Mouse (Mus musculus) embryonic facial prominence, embryonic 13.5 days (tissue): ENCODE data around the gene Pnisr. TPM values are rescaled to one million over a fixed set of nuclear protein-coding genes. Genes with fewer than 3 reads are reported as not detected.

Experiments
- ATAC-seq: fragments of 200-750 bp; cut with Nextera tagmentation; 2 replicates; pipeline ENCODE4 v1.8.0; 2017; ENCODE audit warnings: low read depth; ENCODE audit not compliant: insufficient number of reproducible peaks, insufficient read depth, low FRiP score, low TSS enrichment
- H3K27ac ChIP-seq: fragments of 300-500 bp; sonication (generic); 2 replicates; pipeline ENCODE4 v1.5.1; 2015; ENCODE audit warnings: moderate library complexity, mild to moderate bottlenecking, inconsistent platforms
- H3K27me3 ChIP-seq: fragments of 300-500 bp; sonication (generic); 2 replicates; pipeline ENCODE4 v1.6.1; 2015; ENCODE audit warnings: mild to moderate bottlenecking, inconsistent platforms
- H3K36me3 ChIP-seq: fragments of 300-500 bp; sonication (generic); 2 replicates; pipeline ENCODE4 v1.6.1; 2015; ENCODE audit warnings: mild to moderate bottlenecking, inconsistent platforms
- H3K4me1 ChIP-seq: fragments of 300-500 bp; sonication (generic); 2 replicates; pipeline ENCODE4 v1.6.1; 2015; ENCODE audit warnings: inconsistent platforms
- H3K4me2 ChIP-seq: fragments of 300-500 bp; sonication (generic); 2 replicates; pipeline ENCODE4 v1.6.1; 2015; ENCODE audit warnings: moderate library complexity, mild to moderate bottlenecking, inconsistent platforms
- H3K4me3 ChIP-seq: fragments of 300-500 bp; sonication (generic); 2 replicates; pipeline ENCODE4 v1.5.1; 2015; ENCODE audit warnings: mild to moderate bottlenecking, inconsistent platforms
- H3K9ac ChIP-seq: fragments of 300-500 bp; sonication (generic); 2 replicates; pipeline ENCODE4 v1.6.1; 2015; ENCODE audit warnings: mild to moderate bottlenecking, inconsistent platforms
- H3K9me3 ChIP-seq: fragments of 300-500 bp; sonication (generic); 2 replicates; pipeline ENCODE4 v1.6.1; 2016; ENCODE audit warnings: inconsistent platforms
- WGBS: fragments of 180-500 bp; shearing (Covaris S2); methylation state at CpG from one replicate; pipeline ENCODE4 v1.1.7; 2015; ENCODE audit warnings: mixed read lengths; 5-methylcytosine and 5-hydroxymethylcytosine counted together
- polyA plus RNA-seq: library from polyadenylated mRNA; unstranded; fragments of >200 nt; fragmentation: Nextera tagmentation; extraction: Ambion mirVana; gene quantifications from 2 replicates; pipeline ENCODE4 v1.2.1, GENCODE M21; 2015

Gene Pnisr
- polyA plus RNA-seq, 1 experiment from 2014 or later: 192 TPM

DNA sequence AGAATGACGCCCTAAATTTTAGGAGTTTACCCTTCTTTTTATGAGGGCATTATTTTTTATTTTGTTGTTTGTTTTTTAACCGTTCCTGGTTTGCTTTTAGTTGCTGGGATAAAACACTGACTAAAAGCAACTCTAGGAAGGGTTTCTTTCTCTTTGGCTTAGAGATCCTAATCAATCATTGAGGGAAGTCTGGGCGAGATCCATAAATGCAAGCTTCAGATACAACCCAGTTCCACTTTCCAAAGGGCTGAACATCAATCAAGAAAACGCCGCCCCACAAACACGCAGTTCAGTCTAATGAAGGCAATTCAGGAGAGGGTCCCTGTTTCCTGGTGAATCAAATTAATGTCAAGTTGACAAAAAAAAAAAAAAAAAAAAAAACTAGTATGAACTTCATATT is 31.4 kb downstream of the Pnisr start:
- H3K27ac ChIP-seq: no peak overlapping the region; the same call in 1 of the 2 replicates
- no peaks in the 10 kb centered on the region for H3K27me3 ChIP-seq
- WGBS: 31% methylated on average over 6 of the region's 6 CpGs
- peaks cover 7% of the 10 kb centered on the region; the same call in 1 of the 2 replicates for H3K4me1 ChIP-seq
- peak overlapping the region; percentile 64 for H3K4me2 ChIP-seq
- peaks cover 20% of the 10 kb centered on the region for H3K36me3 ChIP-seq
- peak overlapping the region; percentile 21; the same call in 1 of the 2 replicates for H3K9ac ChIP-seq
- peak overlapping the region; percentile 71 for H3K4me3 ChIP-seq
- H3K9me3 ChIP-seq: no peaks in the 10 kb centered on the region
- no peak for ATAC-seq

DNA sequence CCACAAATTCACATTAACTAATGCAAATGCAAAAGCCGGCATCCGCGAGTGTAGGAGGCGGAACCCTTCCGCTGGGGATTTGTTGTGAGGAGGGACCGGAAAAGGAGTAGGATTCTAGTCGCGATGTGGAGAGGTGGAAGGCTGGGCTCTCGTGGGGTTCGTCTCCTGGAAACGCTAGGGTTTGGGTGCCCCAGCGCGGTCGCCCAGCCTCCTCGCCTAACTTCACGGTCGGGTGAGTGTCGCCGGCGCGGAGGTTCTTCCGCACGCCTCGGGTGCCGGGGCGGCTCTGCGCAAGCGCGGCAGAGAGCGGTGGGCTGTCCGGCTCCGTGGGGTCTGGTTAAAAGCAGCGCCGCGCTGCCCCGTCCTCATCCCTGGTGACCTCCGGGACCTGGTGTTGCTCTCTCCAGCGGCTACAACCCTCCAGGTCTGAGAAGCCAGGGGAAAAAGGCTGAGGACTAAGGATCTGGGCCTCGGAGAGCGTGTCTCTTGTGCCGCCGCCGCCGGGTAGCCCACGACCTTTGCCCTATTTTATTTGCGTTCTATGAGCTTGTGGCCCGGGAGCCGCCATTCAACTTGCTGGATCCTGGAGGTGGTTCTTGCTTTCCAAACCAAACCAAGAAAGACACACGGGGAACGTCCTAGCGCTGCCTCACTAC is 32.3 kb downstream of the Pnisr start, which contains the start of gene Coq3:
Gene Coq3 (plus strand): TSS at position 109 of the 656 bp plus-strand sequence.
- WGBS: under 1% methylated on average over 51 of the region's 51 CpGs
- peak within 1 kb of the TSS; percentile 71 for H3K4me3 ChIP-seq

DNA sequence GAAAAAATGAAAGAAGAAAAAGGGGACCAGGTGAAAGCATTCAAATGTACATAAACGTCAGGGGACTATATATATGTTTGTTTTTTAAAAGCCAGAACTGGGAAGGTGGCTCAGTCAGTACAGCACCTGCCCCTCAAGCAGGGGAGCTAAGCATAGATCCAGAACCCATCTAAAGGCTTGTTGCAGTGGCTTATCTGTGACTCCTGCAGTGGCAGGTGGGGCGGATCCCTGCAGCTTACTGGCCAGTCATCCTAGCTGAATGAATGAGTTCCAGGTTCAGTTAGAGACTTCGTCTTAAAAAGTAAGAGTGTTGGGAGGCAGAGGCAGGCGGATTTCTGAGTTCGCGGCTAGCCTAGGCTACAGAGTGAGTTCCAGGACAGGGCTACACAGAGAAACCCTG is 35.4 kb downstream of the Pnisr start:
- H3K9me3 ChIP-seq: no peaks in the 10 kb centered on the region

More for the DNA sequence above, 32.3 kb downstream of the Pnisr start, which contains the start of gene Coq3:
- no peaks in the 10 kb centered on the region for H3K9me3 ChIP-seq
- peak within 1 kb of the TSS; percentile 64 for H3K4me2 ChIP-seq
- H3K27ac ChIP-seq: peak within 1 kb of the TSS; percentile 96
- ATAC-seq: peak; percentile 88
- H3K36me3 ChIP-seq: peaks cover 13% of the 10 kb centered on the region
- peaks cover 7% of the 10 kb centered on the region; the same call in 1 of the 2 replicates for H3K4me1 ChIP-seq
- peak within 1 kb of the TSS; percentile 85 for H3K9ac ChIP-seq
- no peaks in the 10 kb centered on the region for H3K27me3 ChIP-seq

DNA sequence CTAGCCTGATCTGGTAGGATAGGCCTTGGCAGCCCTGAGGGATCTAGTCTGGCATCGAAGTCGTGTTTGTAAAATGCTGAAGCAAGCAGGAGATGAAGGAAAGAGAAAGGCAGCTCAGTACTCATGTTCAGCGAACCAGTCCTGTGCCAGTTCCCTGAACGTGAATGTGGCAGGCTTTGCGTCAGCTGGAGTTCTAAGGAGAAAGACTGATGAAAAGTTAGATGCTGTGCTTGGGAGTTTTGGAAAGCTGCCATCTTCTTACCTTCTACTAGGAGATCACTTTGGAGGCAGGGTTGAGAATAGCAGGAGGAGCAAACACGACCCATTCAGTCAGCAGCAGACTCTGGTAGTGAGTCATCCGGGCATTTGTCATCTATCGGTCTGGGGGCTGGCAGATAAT is 38.4 kb downstream of the Pnisr start:
- Histone ChIP-seq H3K4me1 (no peaks in the 10 kb centered on the region), H3K9ac (no peak overlapping the region), H3K27ac (no peak overlapping the region), H3K9me3 (no peaks in the 10 kb centered on the region), H3K27me3 (no peaks in the 10 kb centered on the region), H3K36me3 (no peaks in the 10 kb centered on the region), H3K4me3 (no peak overlapping the region), H3K4me2 (no peak overlapping the region)
- no peak for ATAC-seq
- WGBS: 86% methylated on average over 8 of the region's 8 CpGs

More for the DNA sequence above, 35.4 kb downstream of the Pnisr start:
- no peak overlapping the region for H3K4me3 ChIP-seq
- H3K4me1 ChIP-seq: peaks cover 7% of the 10 kb centered on the region; the same call in 1 of the 2 replicates
- 88% methylated on average over 6 of the region's 6 CpGs for WGBS
- H3K27me3 ChIP-seq: no peaks in the 10 kb centered on the region
- no peak overlapping the region for H3K9ac ChIP-seq
- no peak overlapping the region for H3K27ac ChIP-seq
- no peak for ATAC-seq
- no peaks in the 10 kb centered on the region for H3K36me3 ChIP-seq
- H3K4me2 ChIP-seq: no peak overlapping the region

Other genes with a start within 250 kb of the Pnisr start
- gene Prdm13, start 161.6 kb upstream of the Pnisr start, polyA plus RNA-seq: not detected in 2 replicates
- gene Ccnc, start 119.9 kb upstream of the Pnisr start, polyA plus RNA-seq: 42.9 and 45.0 TPM in 2 replicates
- 9.4 and 13.9 TPM in 2 replicates for gene Usp45, start 80.4 kb upstream of the Pnisr start, polyA plus RNA-seq
- 7.4 and 7.6 TPM in 2 replicates for gene Tstd3, start 80.4 kb upstream of the Pnisr start, polyA plus RNA-seq
- gene Coq3, start 32.1 kb downstream of the Pnisr start, polyA plus RNA-seq: 13.2 and 15.2 TPM in 2 replicates
- gene Faxc, start 83.7 kb downstream of the Pnisr start, polyA plus RNA-seq: 7.7 and 8.3 TPM in 2 replicates